Mouse (Mus musculus): ENCODE results near the gene Med16. TPM values are rescaled to one million over a fixed set of nuclear protein-coding genes. Genes with fewer than 3 reads are reported as not detected.
A peak's percentile ranks its signal among the peaks of the same experiment; 100 is the strongest.

Med16 gene
- 14.0 and 15.0 TPM in 2 replicates for total RNA-seq (2017)

DNA sequence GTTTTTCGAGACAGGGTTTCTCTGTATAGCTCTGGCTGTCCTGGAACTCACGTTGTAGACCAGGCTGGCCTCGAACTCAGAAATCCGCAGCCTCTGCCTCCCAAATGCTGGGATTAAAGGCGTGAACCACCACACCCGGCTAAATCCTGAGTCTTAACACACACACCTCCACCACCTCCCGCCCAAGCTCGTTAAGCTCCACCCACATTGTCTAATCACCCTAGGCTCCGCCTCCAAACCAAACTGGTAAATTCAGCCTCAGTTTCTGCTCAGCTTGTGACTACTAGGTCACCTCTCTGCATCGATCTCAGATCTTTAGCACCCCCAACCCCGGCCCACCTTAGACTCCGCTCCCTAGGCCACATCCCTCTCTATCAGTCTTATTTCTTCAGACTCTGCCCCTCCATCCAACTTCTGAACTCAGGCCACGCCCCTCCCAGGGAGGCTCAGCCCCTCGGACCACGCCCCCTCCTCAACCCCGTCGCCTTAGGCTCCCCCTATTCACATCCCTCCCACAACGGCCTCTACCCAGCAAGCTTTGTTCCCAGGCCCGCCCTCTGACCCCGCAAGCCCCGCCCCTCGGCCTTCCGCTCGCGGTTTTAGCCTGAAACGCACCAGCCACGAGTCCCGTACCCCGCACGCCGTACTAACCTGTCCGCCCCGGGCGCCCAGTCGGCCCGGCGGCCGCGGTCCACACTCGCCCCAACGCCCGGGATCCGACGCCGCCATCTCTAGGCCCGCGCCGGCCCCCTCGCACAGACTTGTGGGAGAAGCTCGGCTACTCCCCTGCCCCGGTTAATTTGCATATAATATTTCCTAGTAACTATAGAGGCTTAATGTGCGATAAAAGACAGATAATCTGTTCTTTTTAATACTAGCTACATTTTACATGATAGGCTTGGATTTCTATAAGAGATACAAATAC is at the start of gene Med16:
Med16 (minus strand) TSS at position 757 of the 925 bp plus-strand sequence.
- peak; percentile 90 for ATAC-seq (ENCODE audit: extremely low read depth, insufficient number of reproducible peaks, low FRiP score, poor library complexity, severe bottlenecking)

DNA sequence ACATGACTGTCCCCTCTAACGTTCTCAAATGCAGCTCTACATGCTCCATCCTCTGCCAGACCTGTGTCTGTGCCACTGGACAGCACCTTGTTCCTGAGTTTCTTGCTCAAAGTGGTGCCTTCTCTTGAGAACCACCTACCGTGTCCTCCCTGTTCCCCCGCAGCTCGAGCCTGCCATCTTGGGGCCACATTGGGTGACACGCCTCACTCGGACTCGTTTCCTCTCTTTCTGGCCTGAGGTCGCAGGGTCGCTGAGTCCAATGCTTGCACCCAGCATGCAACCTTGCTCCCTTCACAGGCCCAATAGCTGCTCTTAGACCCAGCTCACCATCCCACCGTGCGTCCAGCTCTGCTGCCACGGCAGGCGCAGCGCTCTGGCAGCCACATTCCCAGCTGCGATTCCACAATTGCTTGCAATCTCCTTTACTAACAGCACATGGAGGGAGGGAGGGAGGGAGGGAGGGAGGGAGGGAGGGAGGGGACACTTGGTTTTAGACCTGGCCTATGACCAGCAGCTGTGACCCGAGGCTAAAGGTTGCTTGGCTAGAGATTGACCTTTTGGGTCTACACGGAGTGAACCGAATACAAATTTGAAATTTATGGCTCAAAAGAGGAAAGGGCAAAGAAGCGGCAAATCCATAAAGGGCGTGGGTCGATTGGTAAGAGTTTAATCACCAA is 49.6 kb upstream of the Med16 start:
- ATAC-seq (ENCODE audit: extremely low read depth, insufficient number of reproducible peaks, low FRiP score, poor library complexity, severe bottlenecking) = peak; percentile 71; the same call in 1 of the 2 replicates

DNA sequence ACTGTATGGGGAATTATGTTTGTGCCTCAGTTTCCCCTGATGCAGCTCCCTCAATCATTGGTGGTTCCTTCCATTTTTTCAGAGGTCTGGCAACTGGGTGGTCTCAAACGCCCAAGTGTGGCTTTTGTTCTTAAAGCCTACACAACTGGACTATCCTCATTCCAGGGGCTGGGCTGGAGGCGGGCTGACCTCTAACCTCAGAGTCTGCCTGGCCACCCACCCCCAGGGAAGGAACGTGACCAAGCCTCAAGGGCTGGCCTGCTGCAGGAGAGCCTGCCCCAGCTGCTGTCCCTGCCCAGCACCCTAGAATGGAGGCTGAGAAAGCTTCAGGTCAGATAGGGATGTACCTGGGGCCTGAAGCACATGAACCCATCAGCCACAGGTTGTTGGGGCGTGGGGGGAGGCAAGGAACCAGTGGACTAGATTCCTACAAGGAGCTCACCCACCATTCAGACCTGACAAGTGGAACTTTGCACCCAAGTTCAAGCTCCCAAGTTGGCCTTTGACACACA is 48.0 kb upstream of the Med16 start:
- no peak for ATAC-seq (ENCODE audit: extremely low read depth, insufficient number of reproducible peaks, low FRiP score, poor library complexity, severe bottlenecking)

DNA sequence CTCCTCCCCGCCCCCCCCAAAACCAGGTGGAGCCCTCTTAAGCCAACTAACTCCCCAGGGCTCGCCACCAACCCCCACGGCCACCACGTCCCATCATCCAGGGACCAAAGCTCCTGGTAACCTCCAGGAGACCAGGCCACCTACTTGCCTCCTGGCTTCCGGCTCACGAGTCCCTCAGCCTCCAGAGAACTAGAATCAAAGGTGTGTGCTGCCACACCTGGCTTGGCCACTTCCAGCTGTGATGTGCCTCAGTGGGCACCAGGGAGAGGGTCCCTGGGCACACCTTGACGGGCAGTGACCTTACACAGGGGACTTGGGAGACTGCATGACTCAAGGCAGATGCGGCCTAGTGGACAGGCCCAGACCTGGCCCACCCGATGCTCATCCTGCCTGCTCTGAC is 47.0 kb upstream of the Med16 start:
- ATAC-seq (ENCODE audit: extremely low read depth, insufficient number of reproducible peaks, low FRiP score, poor library complexity, severe bottlenecking) = no peak

DNA sequence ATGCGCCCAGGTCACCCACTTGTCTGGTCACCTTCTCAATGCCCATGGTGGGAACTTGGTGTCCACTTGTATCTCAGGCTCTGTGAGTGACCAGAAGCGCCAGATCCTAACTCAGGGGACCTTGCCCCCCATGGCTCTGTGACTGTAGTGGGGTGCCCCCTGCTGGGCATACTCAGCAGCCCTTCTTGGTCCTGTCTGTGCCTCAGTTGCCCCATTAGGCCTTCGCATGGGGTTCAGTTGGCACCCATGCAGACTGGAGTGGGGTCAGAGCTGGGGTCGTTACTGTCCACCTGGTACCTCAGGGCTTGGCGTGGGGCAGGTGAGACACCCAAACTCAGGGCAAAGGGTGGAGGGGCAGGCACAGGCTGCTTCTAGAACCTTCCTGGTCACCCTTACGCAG is 45.2 kb upstream of the Med16 start:
- ATAC-seq (ENCODE audit: extremely low read depth, insufficient number of reproducible peaks, low FRiP score, poor library complexity, severe bottlenecking) = no peak

DNA sequence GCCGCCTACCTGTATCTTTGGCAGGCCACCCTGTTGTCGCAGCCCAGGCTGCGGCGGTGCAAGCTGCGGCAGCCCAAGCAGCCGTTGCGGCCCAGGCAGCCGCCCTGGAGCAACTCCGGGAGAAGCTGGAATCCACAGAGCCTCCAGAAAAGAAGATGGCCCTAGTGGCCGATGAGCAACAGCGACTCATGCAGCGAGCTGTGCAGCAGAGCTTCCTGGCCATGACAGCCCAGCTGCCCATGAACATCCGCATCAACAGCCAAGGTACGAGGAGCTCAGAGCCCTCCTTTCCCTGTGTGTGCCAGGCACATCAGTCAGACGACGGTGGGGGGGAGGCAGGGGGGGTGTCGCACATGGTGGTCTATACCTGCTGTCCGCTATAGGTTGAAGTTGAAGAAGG is 41.9 kb upstream of the Med16 start:
- ATAC-seq (ENCODE audit: extremely low read depth, insufficient number of reproducible peaks, low FRiP score, poor library complexity, severe bottlenecking) = no peak

DNA sequence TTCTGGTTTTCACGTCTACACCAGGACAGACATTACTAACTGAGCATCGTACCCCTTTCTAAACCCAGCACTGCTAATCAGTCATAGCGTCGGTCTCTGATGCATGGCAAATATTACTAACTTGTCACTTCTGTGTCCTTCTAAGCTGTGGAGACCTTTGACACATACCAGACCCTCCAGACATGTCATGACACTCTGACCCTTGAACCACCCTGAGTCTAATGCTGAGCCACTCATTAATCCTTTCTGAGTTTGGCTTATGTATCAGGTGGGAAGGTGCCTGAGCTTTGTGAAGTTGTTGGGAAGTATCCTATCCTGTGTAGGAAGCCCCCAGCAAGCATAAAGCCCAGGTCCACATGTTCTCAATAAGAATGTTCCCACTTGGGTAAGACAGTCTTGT is 41.1 kb upstream of the Med16 start:
- ATAC-seq (ENCODE audit: extremely low read depth, insufficient number of reproducible peaks, low FRiP score, poor library complexity, severe bottlenecking) = no peak

DNA sequence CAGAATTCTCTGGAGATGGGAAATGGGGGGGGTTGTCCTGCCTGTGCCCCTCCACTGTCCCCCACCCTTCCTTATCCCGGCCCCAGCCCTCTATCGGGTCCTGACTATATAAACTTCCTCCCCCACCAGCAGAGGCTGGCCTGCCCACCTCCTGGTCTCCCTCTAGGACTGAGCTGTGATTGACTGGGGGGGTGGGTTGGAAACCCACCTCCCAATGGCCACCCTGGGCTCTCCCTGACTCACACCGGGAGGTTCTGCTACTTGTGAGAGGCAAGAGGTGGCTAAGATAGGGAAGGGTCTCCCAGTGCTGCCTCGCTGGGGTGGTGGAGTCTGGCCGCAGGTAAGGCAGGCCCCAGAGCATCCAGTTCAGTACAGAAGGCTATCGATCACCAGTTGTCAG is 38.8 kb upstream of the Med16 start:
- ATAC-seq (ENCODE audit: extremely low read depth, insufficient number of reproducible peaks, low FRiP score, poor library complexity, severe bottlenecking) = no peak

DNA sequence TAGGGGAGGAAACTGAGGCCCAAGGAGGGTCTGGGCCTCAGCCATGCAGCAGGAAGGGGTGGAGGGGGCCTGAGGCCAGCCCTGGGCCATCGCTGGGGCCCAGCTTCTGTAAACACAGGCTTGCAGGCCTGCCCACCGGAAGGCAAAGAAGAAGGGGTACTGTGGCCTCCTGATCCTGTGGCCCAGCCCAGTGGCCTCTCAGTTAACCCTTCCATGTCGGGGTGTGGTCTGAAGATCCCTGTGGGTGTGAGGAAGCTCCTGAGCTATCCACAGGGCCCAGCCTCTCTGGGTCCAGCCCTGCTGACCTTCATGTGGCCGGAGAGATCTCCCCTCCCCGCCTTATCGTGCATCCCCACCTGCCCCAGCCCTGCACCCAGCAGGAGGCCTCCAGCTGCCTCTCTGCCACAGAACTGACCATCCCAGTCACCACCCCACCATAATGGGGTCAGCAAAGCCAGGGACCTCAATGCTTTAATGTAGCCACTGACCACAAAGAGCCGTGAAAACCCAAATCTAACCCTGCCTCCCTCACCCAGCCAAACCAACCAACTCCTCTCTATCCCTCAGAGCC is 38.1 kb upstream of the Med16 start:
- no peak for ATAC-seq (ENCODE audit: extremely low read depth, insufficient number of reproducible peaks, low FRiP score, poor library complexity, severe bottlenecking)

DNA sequence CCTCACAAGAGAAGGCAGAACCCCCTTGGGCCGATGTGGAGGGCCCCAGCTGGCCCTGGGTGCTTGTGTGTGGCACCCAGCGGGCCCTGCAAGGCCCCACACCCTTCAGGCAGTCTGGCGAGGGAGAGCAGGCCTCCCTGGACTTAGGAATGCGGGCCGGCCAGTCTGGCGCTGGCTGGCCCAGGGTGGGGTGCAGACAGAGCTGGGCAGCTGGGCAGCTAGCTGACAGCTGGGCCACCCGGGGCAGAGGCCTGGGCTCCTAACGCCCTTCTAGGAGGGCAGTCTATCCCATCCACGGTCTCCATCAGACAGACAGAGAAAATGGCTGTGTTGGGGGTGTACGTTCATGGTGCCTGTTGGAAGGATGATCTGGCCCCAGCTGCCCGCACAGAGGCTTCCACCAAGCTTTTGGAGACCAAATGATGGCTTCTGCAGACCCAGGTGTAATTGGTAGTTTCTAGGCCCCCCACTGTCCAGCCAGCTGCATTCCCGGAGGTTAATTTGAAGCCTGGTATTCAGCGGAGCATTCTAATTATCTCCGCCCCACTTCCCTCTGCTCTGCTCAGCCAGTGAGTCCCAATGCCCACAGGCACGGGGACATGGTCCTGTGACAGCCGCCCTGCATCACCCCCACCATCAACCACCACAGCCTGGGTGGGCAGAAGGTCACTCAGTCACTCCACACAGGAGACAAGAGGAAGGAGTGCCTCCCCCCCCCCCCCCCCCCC is 36.9 kb upstream of the Med16 start:
- ATAC-seq (ENCODE audit: extremely low read depth, insufficient number of reproducible peaks, low FRiP score, poor library complexity, severe bottlenecking) = no peak

DNA sequence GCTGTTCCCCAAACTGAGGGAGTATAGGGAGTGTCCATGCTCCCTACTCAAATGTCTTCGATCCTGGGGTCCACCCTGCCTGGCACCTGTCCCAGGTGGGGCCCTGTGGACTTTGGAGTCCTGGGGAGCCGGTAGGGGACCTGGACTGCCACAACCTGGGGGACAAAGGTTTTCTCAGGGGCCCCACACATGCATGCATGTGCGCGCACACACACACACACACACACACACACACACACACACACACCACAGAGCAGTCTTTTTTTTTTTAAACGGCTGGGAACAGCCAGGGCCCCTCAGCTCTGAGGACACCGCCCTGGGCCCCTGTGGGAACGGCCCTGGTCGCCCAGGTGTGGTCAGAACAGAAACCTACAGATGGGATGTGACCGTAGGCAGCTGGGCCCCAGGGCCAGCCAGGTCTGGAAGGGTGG is 34.8 kb upstream of the Med16 start:
- no peak for ATAC-seq (ENCODE audit: extremely low read depth, insufficient number of reproducible peaks, low FRiP score, poor library complexity, severe bottlenecking)

DNA sequence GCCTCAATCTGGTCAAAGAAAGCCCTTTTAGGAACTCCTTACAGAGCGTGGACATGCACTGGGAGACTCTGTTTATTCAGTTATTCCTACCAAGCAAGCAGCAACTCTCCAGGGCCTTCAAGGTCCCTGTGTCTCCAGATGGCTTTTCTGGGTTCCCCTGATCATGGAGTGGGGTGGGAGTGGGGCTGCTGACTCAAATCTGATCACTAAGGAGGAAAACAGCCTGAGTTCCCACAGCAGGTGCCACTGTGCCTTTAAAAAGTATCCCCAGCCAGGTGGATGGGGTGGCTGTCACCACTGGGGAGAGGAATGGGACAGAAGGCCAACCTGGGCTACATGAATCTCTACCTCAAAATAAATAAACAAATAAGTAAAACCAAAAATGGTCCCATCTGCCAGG is 34.3 kb upstream of the Med16 start:
- no peak for ATAC-seq (ENCODE audit: extremely low read depth, insufficient number of reproducible peaks, low FRiP score, poor library complexity, severe bottlenecking)

DNA sequence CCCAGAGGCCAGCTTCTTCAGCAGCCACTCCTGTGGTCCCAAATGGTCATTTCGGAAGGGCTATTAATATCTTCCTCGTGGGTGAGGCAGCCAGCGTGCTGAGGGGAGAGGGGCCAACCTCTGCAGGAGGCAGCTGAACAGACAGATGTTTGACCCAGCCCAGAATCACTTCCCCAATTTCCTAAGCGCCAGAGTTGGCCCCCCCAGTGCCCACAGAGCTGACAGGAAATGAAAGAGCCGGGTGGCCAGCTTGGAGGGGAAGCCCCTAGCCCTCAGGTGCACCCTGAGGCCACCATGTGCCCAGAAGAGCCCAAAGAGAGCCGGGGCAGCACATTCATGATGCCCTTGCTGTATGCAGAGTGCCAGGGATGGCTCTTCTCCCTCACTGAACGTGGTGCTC is 32.0 kb upstream of the Med16 start:
- peak; percentile 81 for ATAC-seq (ENCODE audit: extremely low read depth, insufficient number of reproducible peaks, low FRiP score, poor library complexity, severe bottlenecking)

DNA sequence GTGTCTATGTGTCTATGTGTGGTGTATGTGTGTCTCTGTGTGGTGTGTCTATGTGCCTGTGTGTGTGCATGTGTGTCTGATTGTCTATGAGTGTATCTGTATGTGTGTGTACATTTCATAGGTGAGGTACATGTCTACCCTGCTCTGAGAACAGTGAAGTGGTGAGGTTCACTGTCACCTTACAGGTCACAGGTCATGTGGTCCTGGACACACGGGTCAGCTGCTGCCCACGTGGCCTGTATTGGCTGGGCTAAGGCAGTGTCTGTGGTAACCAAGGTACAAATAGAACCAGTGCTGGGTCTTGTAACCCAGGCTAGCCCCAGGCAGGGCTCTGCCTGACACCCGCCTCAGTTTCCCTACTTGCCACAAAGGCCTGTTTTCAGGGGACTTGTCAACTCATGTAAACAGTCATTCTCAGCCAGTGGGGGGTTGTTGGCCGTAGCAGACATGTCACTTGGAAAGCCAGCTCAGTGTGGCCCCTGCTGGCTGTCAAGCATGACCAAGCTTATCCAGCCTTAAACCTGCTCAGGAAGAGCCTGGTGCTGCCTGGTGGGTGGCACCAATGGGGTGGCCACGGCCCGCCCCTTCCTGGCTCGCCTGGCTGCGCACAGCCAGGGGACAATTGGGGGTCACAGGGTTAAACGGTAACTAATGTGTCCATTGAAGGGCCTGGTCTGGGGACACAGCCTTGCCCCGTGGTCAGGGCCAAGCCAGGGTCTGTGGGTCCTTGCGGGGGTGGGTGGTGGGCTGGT is 29.2 kb upstream of the Med16 start:
- ATAC-seq (ENCODE audit: extremely low read depth, insufficient number of reproducible peaks, low FRiP score, poor library complexity, severe bottlenecking) = no peak

DNA sequence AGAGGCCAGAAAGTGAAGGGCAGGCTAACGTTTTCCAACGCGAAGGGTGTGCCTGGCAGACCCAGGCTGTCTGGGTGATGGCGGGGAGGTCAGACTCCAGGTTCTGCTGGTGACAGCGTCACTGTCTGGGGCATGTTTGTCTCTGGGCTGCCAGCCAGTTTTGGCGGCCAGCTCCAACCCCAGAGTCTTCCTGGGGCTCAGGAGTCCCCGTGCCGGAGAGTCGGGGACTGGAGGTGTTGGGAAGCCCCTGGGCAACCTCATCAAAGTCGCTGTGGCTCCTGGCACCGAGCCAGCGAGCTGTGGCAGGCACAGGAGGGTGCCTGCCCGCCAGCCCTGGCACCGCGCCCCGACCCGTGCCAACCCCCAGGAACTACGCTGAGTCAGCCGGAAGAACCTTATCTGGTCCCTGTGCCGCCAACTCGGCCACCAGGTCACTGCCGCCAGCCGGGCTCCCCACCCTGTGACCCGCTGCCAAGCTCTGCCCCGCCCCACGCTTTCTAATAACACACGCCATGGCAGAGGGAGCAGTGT is 28.3 kb upstream of the Med16 start:
- ATAC-seq (ENCODE audit: extremely low read depth, insufficient number of reproducible peaks, low FRiP score, poor library complexity, severe bottlenecking) = peak; percentile 51

DNA sequence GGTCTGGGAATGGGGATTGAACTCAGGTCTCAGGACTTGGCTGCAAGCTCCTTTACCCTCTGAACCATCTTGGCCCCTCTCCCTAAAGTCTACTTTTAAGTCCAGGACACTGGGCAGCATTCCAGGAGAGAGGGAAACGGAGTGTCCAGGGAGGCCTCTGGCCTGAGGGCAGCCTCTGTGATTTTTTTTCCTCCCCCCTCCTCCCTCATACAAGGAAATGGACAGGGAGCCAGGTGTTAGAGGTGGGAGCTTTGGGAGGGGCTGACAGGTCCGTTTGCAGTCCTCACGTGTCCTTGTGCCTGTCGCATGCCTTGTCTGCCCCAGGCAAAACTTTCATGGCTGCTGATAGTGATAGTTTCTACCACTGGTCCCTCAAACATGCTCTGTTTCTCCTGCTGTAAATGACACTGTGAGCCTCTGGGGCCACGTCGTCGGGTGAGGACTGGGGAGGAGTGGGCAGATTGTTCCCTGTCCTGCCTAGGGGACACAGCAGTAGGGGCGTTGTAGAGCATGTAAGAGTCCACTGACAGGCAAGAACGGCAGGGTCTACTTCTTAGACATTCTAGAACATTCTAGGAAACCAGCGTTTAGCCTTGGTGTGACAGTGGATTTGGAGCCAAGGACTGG is 27.7 kb upstream of the Med16 start:
- no peak for ATAC-seq (ENCODE audit: extremely low read depth, insufficient number of reproducible peaks, low FRiP score, poor library complexity, severe bottlenecking)

DNA sequence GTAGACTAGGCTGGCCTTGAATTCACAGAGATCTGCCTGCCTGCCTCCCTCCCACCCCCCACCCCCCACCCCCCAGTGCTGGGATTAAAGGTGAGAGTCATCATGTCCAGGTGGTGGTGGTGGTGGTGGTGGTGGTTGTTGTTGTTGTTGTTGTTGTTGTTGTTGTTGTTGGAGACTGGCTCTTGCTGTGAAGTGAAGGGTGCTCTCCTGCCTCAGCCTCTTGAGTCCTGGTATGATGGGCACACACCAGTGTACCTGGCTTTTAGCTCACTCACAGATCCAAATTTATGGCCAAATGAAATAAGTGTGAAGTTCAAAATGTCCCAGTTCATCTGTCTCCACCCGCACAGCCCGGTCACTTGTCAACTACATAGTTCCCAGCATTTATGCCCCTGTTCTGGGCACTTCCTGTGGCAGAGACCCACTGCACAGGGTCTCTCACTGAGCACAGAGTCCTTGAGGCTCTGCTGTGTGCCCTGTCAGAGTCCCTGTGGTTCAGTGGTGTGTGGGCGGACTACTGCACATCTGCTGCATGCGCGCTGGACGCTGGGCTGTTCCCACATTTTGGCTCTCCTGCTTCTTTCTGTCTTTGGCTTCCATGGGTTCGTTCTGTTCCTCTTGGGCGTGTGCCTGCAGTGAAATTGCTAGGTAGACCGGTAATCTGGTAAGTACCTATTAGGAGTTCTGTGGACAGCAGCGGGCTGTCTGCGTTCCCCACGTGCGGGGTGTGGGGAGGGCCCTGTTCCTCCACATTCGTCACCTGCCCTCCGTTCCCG is 26.3 kb upstream of the Med16 start:
- no peak for ATAC-seq (ENCODE audit: extremely low read depth, insufficient number of reproducible peaks, low FRiP score, poor library complexity, severe bottlenecking)

All from neutrophil, adult 5-6 weeks (primary cell).